Mouse (Mus musculus) embryonic facial prominence, embryonic 11.5 days (tissue): ENCODE results near the gene Mamdc4. TPM values are rescaled to one million over a fixed set of nuclear protein-coding genes. Genes with fewer than 3 reads are reported as not detected.

Experiments
- ATAC-seq: fragments of 200-750 bp; cut with Nextera tagmentation; replicated peaks from 2 replicates; pipeline ENCODE4 v1.8.0; 2017; ENCODE audit warnings: low read depth; ENCODE audit not compliant: insufficient number of reproducible peaks, low FRiP score, low TSS enrichment
- DNase-seq: peaks from one replicate; pipeline ENCODE4 v3.0.0-alpha.2; 2015; ENCODE audit warnings: low spot score
- H3K27ac ChIP-seq: fragments of 300-500 bp; sonication (generic); replicated peaks from 2 replicates; pipeline ENCODE4 v1.5.1; 2014; ENCODE audit warnings: mild to moderate bottlenecking, low read depth, low read length, control low read depth
- H3K27me3 ChIP-seq: fragments of 300-500 bp; sonication (generic); 2 replicates; pipeline ENCODE4 v1.6.1; 2014; ENCODE audit warnings: mild to moderate bottlenecking, low read length, moderate library complexity, mixed read lengths; ENCODE audit not compliant: control insufficient read depth, insufficient read depth
- H3K36me3 ChIP-seq: fragments of 300-500 bp; sonication (generic); replicated peaks from 2 replicates; pipeline ENCODE4 v1.6.1; 2014; ENCODE audit warnings: low read depth, mild to moderate bottlenecking, low read length, moderate library complexity, mixed read lengths; ENCODE audit not compliant: control insufficient read depth, insufficient read depth
- H3K4me1 ChIP-seq: fragments of 300-500 bp; sonication (generic); 2 replicates; pipeline ENCODE4 v1.6.1; 2014; ENCODE audit warnings: low read length, mixed read lengths; ENCODE audit not compliant: control insufficient read depth, insufficient read depth
- H3K4me2 ChIP-seq: fragments of 300-500 bp; sonication (generic); 2 replicates; pipeline ENCODE4 v1.6.1; 2014; ENCODE audit warnings: low read depth, mild to moderate bottlenecking, control low read depth, low read length, moderate library complexity
- H3K4me3 ChIP-seq: fragments of 300-500 bp; sonication (generic); 2 replicates; pipeline ENCODE4 v1.5.1; 2014; ENCODE audit warnings: low read depth, low read length, control low read depth
- H3K9ac ChIP-seq: fragments of 300-500 bp; sonication (generic); replicated peaks from 2 replicates; pipeline ENCODE4 v1.6.1; 2014; ENCODE audit warnings: mild to moderate bottlenecking, control low read depth, low read length
- H3K9me3 ChIP-seq: fragments of 300-500 bp; sonication (generic); replicated peaks from 2 replicates; pipeline ENCODE4 v1.6.1; 2016; ENCODE audit warnings: mild to moderate bottlenecking, low read length, inconsistent platforms, mixed read lengths; ENCODE audit not compliant: control insufficient read depth
- WGBS: fragments of 180-500 bp; shearing (Covaris S2); extraction: QIAGEN DNeasy Blood & Tissue Kit; methylation state at CpG from one replicate; pipeline ENCODE4 v1.1.7; 2014; 5-methylcytosine and 5-hydroxymethylcytosine counted together
- polyA plus RNA-seq: library from polyadenylated mRNA; unstranded; fragments of >200 nt; fragmentation: Nextera tagmentation; extraction: Ambion mirVana; gene quantifications from 2 replicates; pipeline ENCODE4 v1.2.1, GENCODE M21; 2014

Gene Mamdc4
- polyA plus RNA-seq, 1 experiment from 2014 or later: 1.2 TPM

GRCm38 (mm10) chr2:25587290-25587689, 12.6 kb upstream of the Mamdc4 start:
- Histone ChIP-seq H3K27ac (no peak overlapping the region), H3K36me3 (peaks cover 9% of the 10 kb centered on the region), H3K27me3 (no peaks in the 10 kb centered on the region), H3K4me2 (no peak overlapping the region), H3K9ac (no peak overlapping the region), H3K9me3 (no peaks in the 10 kb centered on the region), H3K4me3 (no peak overlapping the region), H3K4me1 (no peaks in the 10 kb centered on the region)
- WGBS: 89% methylated on average over 8 of the region's 8 CpGs
- ATAC-seq (no peak), DNase-seq (no peak)

GRCm38 (mm10) chr2:25585601-25586000, 11.0 kb upstream of the Mamdc4 start:
- WGBS: 90% methylated on average over 3 of the region's 3 CpGs
- Histone ChIP-seq H3K4me3 (no peak overlapping the region), H3K4me1 (no peaks in the 10 kb centered on the region), H3K27me3 (peaks cover 7% of the 10 kb centered on the region), H3K9ac (no peak overlapping the region), H3K36me3 (peaks cover 7% of the 10 kb centered on the region), H3K9me3 (no peaks in the 10 kb centered on the region), H3K4me2 (no peak overlapping the region), H3K27ac (no peak overlapping the region)
- ATAC-seq (no peak), DNase-seq (no peak)

DNA sequence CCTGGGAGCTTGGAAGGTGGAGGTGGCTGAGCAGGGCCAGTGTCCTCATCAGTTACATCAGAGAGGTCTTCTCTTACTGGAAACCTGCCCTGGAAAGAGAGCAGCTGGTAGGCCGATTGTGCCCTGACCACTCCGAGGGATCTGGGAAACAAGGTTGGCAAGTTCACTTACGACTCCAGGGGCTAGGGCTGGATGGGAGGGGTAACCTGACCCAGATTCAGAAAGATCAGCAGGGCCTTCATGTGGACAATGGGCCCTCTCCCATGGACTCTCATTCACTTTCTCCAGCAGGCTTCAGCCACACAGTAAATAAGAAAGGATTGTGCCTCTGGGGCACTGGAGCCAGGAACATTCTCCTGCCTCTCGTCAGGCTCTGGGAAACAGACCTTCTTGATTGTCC, 10.2 kb upstream of the Mamdc4 start:
- H3K36me3 ChIP-seq: peaks cover 5% of the 10 kb centered on the region
- ATAC-seq (no peak), DNase-seq (no peak)
- no peak overlapping the region for H3K27ac ChIP-seq
- H3K4me2 ChIP-seq: no peak overlapping the region
- H3K9me3 ChIP-seq: no peaks in the 10 kb centered on the region
- 88% methylated on average over 4 of the region's 4 CpGs for WGBS
- H3K4me3 ChIP-seq: no peak overlapping the region
- 0 out of 2 replicates have a peak, but pooled peaks cover 2% of the 10 kb centered on the region for H3K4me1 ChIP-seq
- peaks cover 14% of the 10 kb centered on the region for H3K27me3 ChIP-seq
- H3K9ac ChIP-seq: no peak overlapping the region

DNA sequence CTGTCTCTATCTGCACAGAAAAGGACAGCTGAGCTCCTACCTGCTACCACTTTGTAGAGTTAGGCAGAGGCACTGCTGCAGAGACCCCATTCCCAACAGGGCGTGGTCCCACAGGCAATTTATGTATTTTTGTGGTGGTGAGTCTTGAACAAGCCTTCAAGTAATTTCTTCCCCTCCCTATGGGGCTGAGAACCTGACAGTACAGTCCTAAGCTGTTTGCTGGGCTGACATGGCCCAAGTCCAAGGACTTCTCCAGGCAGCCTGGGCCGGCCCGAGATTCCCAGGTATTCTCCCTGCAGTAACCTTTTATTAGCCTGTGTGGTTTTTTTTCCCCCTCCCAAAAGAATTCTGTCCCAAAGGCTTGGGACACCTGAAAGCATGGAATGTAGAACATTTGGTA, 9.5 kb upstream of the Mamdc4 start:
- Histone ChIP-seq H3K9me3 (no peaks in the 10 kb centered on the region), H3K27me3 (peaks cover 21% of the 10 kb centered on the region), H3K4me2 (no peak overlapping the region), H3K4me1 (0 out of 2 replicates have a peak, but pooled peaks cover 2% of the 10 kb centered on the region), H3K36me3 (peaks cover 5% of the 10 kb centered on the region), H3K27ac (no peak overlapping the region), H3K9ac (no peak overlapping the region), H3K4me3 (no peak overlapping the region)
- DNase-seq (no peak), ATAC-seq (no peak)
- WGBS: 93% methylated on average over 3 of the region's 3 CpGs

DNA sequence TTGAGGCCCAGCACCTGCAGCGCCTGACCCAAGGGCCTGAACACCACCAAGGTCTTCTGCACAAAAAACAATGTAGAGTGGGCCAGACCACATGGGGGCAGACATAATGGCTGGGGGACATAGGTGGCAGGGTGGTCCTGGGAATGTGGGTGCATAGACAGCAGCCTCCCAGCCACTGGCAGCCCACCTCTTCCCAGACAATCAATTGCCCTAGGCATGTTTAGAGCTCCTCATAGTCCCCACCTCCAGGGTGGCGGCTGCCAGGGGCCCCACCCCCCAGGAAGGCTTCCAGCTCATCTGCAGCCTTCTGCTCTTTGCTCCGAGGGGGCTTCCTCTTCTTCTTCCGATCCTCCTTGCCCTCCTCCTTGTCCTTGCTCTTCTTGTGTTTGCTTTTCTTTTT, 8.9 kb upstream of the Mamdc4 start:
- 65% methylated on average over 4 of the region's 4 CpGs for WGBS
- no peak for ATAC-seq
- no peak overlapping the region for H3K9ac ChIP-seq

DNA sequence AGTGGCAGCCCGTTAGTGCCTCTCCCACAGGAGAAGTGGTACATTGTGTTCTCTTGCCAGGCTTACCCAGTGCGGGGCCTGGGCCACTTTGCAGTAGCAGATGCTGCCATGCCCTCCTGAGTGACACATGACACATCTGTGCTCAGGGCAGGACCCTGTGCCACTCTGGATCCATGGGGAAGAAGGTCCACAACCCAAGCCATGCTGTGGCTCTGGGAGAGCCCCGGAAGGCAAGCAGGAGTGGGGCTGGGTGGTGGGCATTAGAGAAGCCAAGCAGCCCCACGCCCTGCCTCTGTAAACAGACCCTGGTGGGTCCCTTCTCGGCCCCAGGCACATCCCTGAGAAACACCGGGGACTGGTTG, 8.5 kb upstream of the Mamdc4 start:
- H3K4me2 ChIP-seq: no peak overlapping the region
- ATAC-seq (no peak), DNase-seq (no peak)
- H3K27ac ChIP-seq: no peak overlapping the region
- no peak overlapping the region for H3K4me3 ChIP-seq
- H3K9me3 ChIP-seq: no peaks in the 10 kb centered on the region
- 81% methylated on average over 6 of the region's 6 CpGs for WGBS
- 0 out of 2 replicates have a peak, but pooled peaks cover 2% of the 10 kb centered on the region for H3K4me1 ChIP-seq
- peaks cover 32% of the 10 kb centered on the region for H3K27me3 ChIP-seq
- H3K36me3 ChIP-seq: peaks cover 5% of the 10 kb centered on the region
- no peak overlapping the region for H3K9ac ChIP-seq

More for the DNA sequence above, 8.9 kb upstream of the Mamdc4 start:
- no peak overlapping the region for H3K4me3 ChIP-seq
- no peak overlapping the region for H3K4me2 ChIP-seq
- no peak for DNase-seq
- H3K4me1 ChIP-seq: 0 out of 2 replicates have a peak, but pooled peaks cover 2% of the 10 kb centered on the region
- H3K27me3 ChIP-seq: peaks cover 27% of the 10 kb centered on the region
- no peaks in the 10 kb centered on the region for H3K9me3 ChIP-seq
- H3K27ac ChIP-seq: no peak overlapping the region
- peaks cover 5% of the 10 kb centered on the region for H3K36me3 ChIP-seq

DNA sequence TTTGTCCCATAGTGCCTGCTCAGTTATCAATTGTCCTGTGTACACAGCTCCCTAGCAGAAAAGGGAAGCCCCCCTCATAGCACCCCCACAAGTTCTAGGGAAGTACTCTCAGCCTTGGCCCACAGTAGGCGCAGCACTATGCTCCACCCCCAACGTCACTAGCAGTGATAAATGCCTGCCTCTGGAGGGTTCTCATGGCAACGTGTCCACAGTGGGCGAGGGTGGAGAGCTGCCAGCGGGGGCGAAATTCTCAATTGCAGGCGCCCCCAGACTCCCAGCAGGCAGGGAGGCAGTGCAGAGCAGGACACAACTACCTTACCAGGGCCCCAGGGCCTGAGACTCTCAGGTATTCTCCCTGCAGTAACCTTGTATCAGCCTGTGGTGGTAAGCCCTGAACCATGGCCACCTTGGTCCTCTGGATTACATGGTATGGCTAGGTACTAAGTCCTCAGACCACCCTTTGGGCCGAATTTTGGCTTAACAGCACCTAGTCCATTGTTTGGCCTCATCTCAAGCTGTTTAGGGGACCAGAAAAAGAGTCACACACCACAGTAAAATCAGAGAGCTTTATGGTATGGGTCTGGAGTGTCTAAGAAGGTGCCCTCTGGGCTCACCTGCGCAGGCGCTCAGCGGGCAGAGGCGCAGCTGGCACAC, 7.9 kb upstream of the Mamdc4 start:
- Histone ChIP-seq H3K4me3 (no peak overlapping the region), H3K4me2 (no peak overlapping the region), H3K4me1 (peaks cover 5% of the 10 kb centered on the region; the same call in 1 of the 2 replicates), H3K9me3 (no peaks in the 10 kb centered on the region), H3K27ac (no peak overlapping the region), H3K9ac (no peak overlapping the region), H3K27me3 (peaks cover 37% of the 10 kb centered on the region), H3K36me3 (peaks cover 5% of the 10 kb centered on the region)
- ATAC-seq (no peak), DNase-seq (no peak)
- 57% methylated on average over 12 of the region's 12 CpGs for WGBS

DNA sequence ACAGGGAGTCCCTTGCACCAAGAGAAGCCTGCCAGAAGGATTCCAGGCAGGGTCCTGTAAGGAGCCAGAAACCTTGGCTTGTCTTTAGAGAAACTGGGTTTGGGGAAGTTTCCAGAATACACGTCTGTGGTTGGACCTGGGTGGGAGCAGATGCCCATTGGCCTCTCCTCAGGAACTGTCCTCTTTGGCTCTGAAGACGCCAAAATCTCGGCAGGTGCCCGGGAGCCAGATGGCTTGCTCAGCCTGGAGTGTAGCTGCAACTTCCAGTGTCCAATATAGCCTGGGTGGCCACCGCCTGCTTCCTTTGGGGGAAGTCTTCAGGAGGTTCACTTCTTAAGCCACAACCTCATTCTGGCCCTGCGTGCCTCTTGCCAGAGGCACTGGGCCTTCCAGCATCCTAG, 7.3 kb upstream of the Mamdc4 start:
- peaks cover 5% of the 10 kb centered on the region; the same call in 1 of the 2 replicates for H3K4me1 ChIP-seq
- no peak overlapping the region for H3K4me2 ChIP-seq
- peaks cover 44% of the 10 kb centered on the region for H3K27me3 ChIP-seq
- ATAC-seq: no peak
- H3K9me3 ChIP-seq: no peaks in the 10 kb centered on the region
- DNase-seq: no peak
- 36% methylated on average over 6 of the region's 6 CpGs for WGBS
- no peak overlapping the region for H3K27ac ChIP-seq
- H3K9ac ChIP-seq: no peak overlapping the region
- H3K4me3 ChIP-seq: no peak overlapping the region
- H3K36me3 ChIP-seq: peaks cover 5% of the 10 kb centered on the region
